Mouse (Mus musculus): ENCODE measurements around the gene Themis2. TPM values are rescaled to one million over a fixed set of nuclear protein-coding genes. Genes with fewer than 3 reads are reported as not detected.
A peak's percentile ranks its signal among the peaks of the same experiment; 100 is the strongest.

The Themis2 gene
- polyA plus RNA-seq, 1 experiment from 2014 or later: 0.50 TPM

- Histone ChIP-seq H3K9me3 (replicated peaks) (no peaks in the 10 kb centered on the region), H3K4me2 (no peak overlapping the region), H3K27ac (ENCODE audit: poor library complexity, severe bottlenecking) (no peak overlapping the region), H3K27me3 (replicated peaks) (no peaks in the 10 kb centered on the region), H3K4me1 (replicated peaks) (peaks cover 11% of the 10 kb centered on the region), H3K9ac (no peak overlapping the region), H3K4me3 (no peak overlapping the region), H3K36me3 (no peaks in the 10 kb centered on the region)
- WGBS: 89% methylated on average over 25 of the region's 25 CpGs
- no peak for ATAC-seq (ENCODE audit: insufficient number of reproducible peaks, low FRiP score)
These were observed 63.0 kb downstream of the Themis2 start for GRCm38 (mm10) chr4:132733071-132733770.

- peak within 1 kb of the TSS; percentile 95 for H3K4me2 ChIP-seq
- WGBS: 2% methylated on average over 34 of the region's 34 CpGs
- H3K9me3 ChIP-seq (replicated peaks): no peaks in the 10 kb centered on the region
- peak within 1 kb of the TSS; percentile 67 for H3K4me3 ChIP-seq
- H3K4me1 ChIP-seq (replicated peaks): peaks cover 11% of the 10 kb centered on the region
- H3K27ac ChIP-seq (ENCODE audit: poor library complexity, severe bottlenecking): no peak within 1 kb of the TSS
- H3K36me3 ChIP-seq: peaks cover 7% of the 10 kb centered on the region; the same call in 1 of the 2 replicates
- peak; percentile 96 for ATAC-seq (ENCODE audit: insufficient number of reproducible peaks, low FRiP score)
- H3K9ac ChIP-seq: peak within 1 kb of the TSS; percentile 75
- no peaks in the 10 kb centered on the region for H3K27me3 ChIP-seq (replicated peaks)
These were observed 64.0 kb downstream of the Themis2 start, which contains the start of gene Xkr8 for GRCm38 (mm10) chr4:132732148-132732684. Gene Xkr8, minus strand, starts transcription at chr4:132732546.

Other genes with a start within 250 kb of the Themis2 start
- gene Ptafr, start 232.3 kb downstream of the Themis2 start, polyA plus RNA-seq (2016; fragmentation: Nextera tagmentation; extraction: Ambion mirVana): 0.23 and 0.27 TPM in 2 replicates
- gene Eya3, start 157.4 kb downstream of the Themis2 start, polyA plus RNA-seq (2016; fragmentation: Nextera tagmentation; extraction: Ambion mirVana): 23.5 and 23.9 TPM in 2 replicates
- gene Xkr8, start 63.8 kb downstream of the Themis2 start, polyA plus RNA-seq (2016; fragmentation: Nextera tagmentation; extraction: Ambion mirVana): 5.2 and 5.5 TPM in 2 replicates
- 6.5 and 6.9 TPM in 2 replicates for gene Smpdl3b, start 39.1 kb downstream of the Themis2 start, polyA plus RNA-seq (2016; fragmentation: Nextera tagmentation; extraction: Ambion mirVana)
- gene Rpa2, start 28.1 kb downstream of the Themis2 start, polyA plus RNA-seq (2016; fragmentation: Nextera tagmentation; extraction: Ambion mirVana): 85.0 and 87.4 TPM in 2 replicates
- gene Ppp1r8, start 46.8 kb upstream of the Themis2 start, polyA plus RNA-seq (2016; fragmentation: Nextera tagmentation; extraction: Ambion mirVana): 28.6 and 30.0 TPM in 2 replicates
- gene Stx12, start 88.1 kb upstream of the Themis2 start, polyA plus RNA-seq (2016; fragmentation: Nextera tagmentation; extraction: Ambion mirVana): 60.1 and 60.9 TPM in 2 replicates
- gene Fam76a, start 126.2 kb upstream of the Themis2 start, polyA plus RNA-seq (2016; fragmentation: Nextera tagmentation; extraction: Ambion mirVana): 25.9 and 29.0 TPM in 2 replicates
- gene Fgr, start 177.7 kb upstream of the Themis2 start, polyA plus RNA-seq (2016; fragmentation: Nextera tagmentation; extraction: Ambion mirVana): 0.19 and 0.23 TPM in 2 replicates
- 11.6 and 11.7 TPM in 2 replicates for gene Ahdc1, start 214.9 kb upstream of the Themis2 start, polyA plus RNA-seq (2016; fragmentation: Nextera tagmentation; extraction: Ambion mirVana)